Mouse (Mus musculus) midbrain, embryonic 14.5 days (tissue): ENCODE measurements around the gene Samd13. TPM values are rescaled to one million over a fixed set of nuclear protein-coding genes. Genes with fewer than 3 reads are reported as not detected.

Experiments
- ATAC-seq: fragments of 200-750 bp; cut with Nextera tagmentation; 2 replicates; pipeline ENCODE4 v1.8.0; 2017; ENCODE audit warnings: moderate number of reproducible peaks, moderate library complexity; ENCODE audit not compliant: low FRiP score, low TSS enrichment
- DNase-seq: peaks from one replicate; pipeline ENCODE4 v3.0.0-alpha.2; 2015
- H3K27ac ChIP-seq: fragments of 300-500 bp; sonication (generic); replicated peaks from 2 replicates; pipeline ENCODE4 v1.5.1; 2014; ENCODE audit warnings: mild to moderate bottlenecking, low read depth, low read length, moderate library complexity
- H3K27me3 ChIP-seq: fragments of 300-500 bp; sonication (generic); 2 replicates; pipeline ENCODE4 v1.6.1; 2014; ENCODE audit warnings: low read length, control low read depth, mixed read lengths; ENCODE audit not compliant: control insufficient read depth, insufficient read depth
- H3K36me3 ChIP-seq: fragments of 300-500 bp; sonication (generic); 2 replicates; pipeline ENCODE4 v1.6.1; 2014; ENCODE audit warnings: low read length, control low read depth; ENCODE audit not compliant: control insufficient read depth, insufficient read depth
- H3K4me1 ChIP-seq: fragments of 300-500 bp; sonication (generic); 2 replicates; pipeline ENCODE4 v1.6.1; 2014; ENCODE audit warnings: mild to moderate bottlenecking, antibody characterized with exemption, low read length, control low read depth; ENCODE audit not compliant: control insufficient read depth, insufficient read depth
- H3K4me2 ChIP-seq: fragments of 300-500 bp; sonication (generic); 2 replicates; pipeline ENCODE4 v1.6.1; 2014; ENCODE audit warnings: mild to moderate bottlenecking, low read length, moderate library complexity
- H3K4me3 ChIP-seq: fragments of 300-500 bp; sonication (generic); replicated peaks from 2 replicates; pipeline ENCODE4 v1.5.1; 2014; ENCODE audit warnings: low read depth, low read length
- H3K9ac ChIP-seq: fragments of 300-500 bp; sonication (generic); replicated peaks from 2 replicates; pipeline ENCODE4 v1.6.1; 2014; ENCODE audit warnings: mild to moderate bottlenecking, low read length, moderate library complexity
- H3K9me3 ChIP-seq: fragments of 300-500 bp; sonication (generic); 2 replicates; pipeline ENCODE4 v1.6.1; 2016; ENCODE audit warnings: low read length, control low read depth, mixed read lengths; ENCODE audit not compliant: control insufficient read depth
- WGBS: fragments of 180-500 bp; shearing (Covaris S2); extraction: QIAGEN DNeasy Blood & Tissue Kit; methylation state at CpG from one replicate; pipeline ENCODE4 v1.1.7; 2014; 5-methylcytosine and 5-hydroxymethylcytosine counted together
- polyA plus RNA-seq: library from polyadenylated mRNA; unstranded; fragments of >200 nt; fragmentation: Nextera tagmentation; extraction: Ambion mirVana; gene quantifications from 2 replicates; pipeline ENCODE4 v1.2.1, GENCODE M21; 2014

Samd13 gene
- polyA plus RNA-seq, 1 experiment from 2014 or later, result not detected

GRCm38 (mm10) chr3:146616533-146617283, 68.7 kb downstream of the Samd13 start:
- H3K4me1 ChIP-seq, result no peaks in the 10 kb centered on the region
- H3K4me2 ChIP-seq, result no peak overlapping the region
- H3K27me3 ChIP-seq, result no peaks in the 10 kb centered on the region
- H3K27ac ChIP-seq, result no peak overlapping the region
- H3K9me3 ChIP-seq, result no peaks in the 10 kb centered on the region
- ATAC-seq (no peak), DNase-seq (no peak)
- WGBS, result 72% methylated on average over 5 of the region's 5 CpGs
- H3K9ac ChIP-seq, result no peak overlapping the region
- H3K4me3 ChIP-seq, result no peak overlapping the region
- no peaks in the 10 kb centered on the region for H3K36me3 ChIP-seq

- Histone ChIP-seq H3K36me3 (no peaks in the 10 kb centered on the region), H3K27me3 (no peaks in the 10 kb centered on the region), H3K4me3 (no peak within 1 kb of the TSS), H3K4me1 (no peaks in the 10 kb centered on the region), H3K27ac (no peak within 1 kb of the TSS), H3K4me2 (no peak within 1 kb of the TSS), H3K9me3 (no peaks in the 10 kb centered on the region), H3K9ac (no peak within 1 kb of the TSS)
- no peak for DNase-seq
- no peak for ATAC-seq
- WGBS, result 92% methylated on average over 4 of the region's 4 CpGs
These were observed 69.9 kb downstream of the Samd13 start, which contains the start of gene Dnase2b for GRCm38 (mm10) chr3:146615496-146615895. Gene Dnase2b, minus strand, starts transcription at chr3:146615596.

- Histone ChIP-seq H3K9me3 (no peaks in the 10 kb centered on the region), H3K4me1 (peaks cover 8% of the 10 kb centered on the region; the same call in 1 of the 2 replicates), H3K4me3 (no peak overlapping the region), H3K27me3 (no peaks in the 10 kb centered on the region), H3K9ac (no peak overlapping the region), H3K4me2 (no peak overlapping the region), H3K27ac (no peak overlapping the region), H3K36me3 (no peaks in the 10 kb centered on the region)
- DNase-seq, result no peak
- no peak for ATAC-seq
- WGBS, result 95% methylated on average over 4 of the region's 4 CpGs
These were observed 73.6 kb downstream of the Samd13 start for GRCm38 (mm10) chr3:146611821-146612220.

- 78% methylated on average over 4 of the region's 4 CpGs for WGBS
- H3K4me1 ChIP-seq, result peaks cover 8% of the 10 kb centered on the region; the same call in 1 of the 2 replicates
- ATAC-seq (no peak), DNase-seq (no peak)
- no peak overlapping the region for H3K27ac ChIP-seq
- H3K9ac ChIP-seq, result no peak overlapping the region
- no peak overlapping the region for H3K4me3 ChIP-seq
- H3K4me2 ChIP-seq, result no peak overlapping the region
- no peaks in the 10 kb centered on the region for H3K36me3 ChIP-seq
- no peaks in the 10 kb centered on the region for H3K9me3 ChIP-seq
- no peaks in the 10 kb centered on the region for H3K27me3 ChIP-seq
These were observed 74.1 kb downstream of the Samd13 start for GRCm38 (mm10) chr3:146611261-146611660.

- H3K27me3 ChIP-seq, result no peaks in the 10 kb centered on the region
- H3K4me3 ChIP-seq, result no peak overlapping the region
- no peak for ATAC-seq
- peaks cover 8% of the 10 kb centered on the region; the same call in 1 of the 2 replicates for H3K4me1 ChIP-seq
- H3K9me3 ChIP-seq, result no peaks in the 10 kb centered on the region
- DNase-seq, result no peak
- no peaks in the 10 kb centered on the region for H3K36me3 ChIP-seq
- H3K4me2 ChIP-seq, result no peak overlapping the region
- WGBS, result 83% methylated on average over 10 of the region's 10 CpGs
- H3K27ac ChIP-seq, result no peak overlapping the region
- no peak overlapping the region for H3K9ac ChIP-seq
These were observed 75.1 kb downstream of the Samd13 start for GRCm38 (mm10) chr3:146610322-146610721.

GRCm38 (mm10) chr3:146607368-146607767, 78.0 kb downstream of the Samd13 start:
- Histone ChIP-seq H3K27ac (no peak overlapping the region), H3K4me3 (no peak overlapping the region), H3K27me3 (no peaks in the 10 kb centered on the region), H3K4me1 (peaks cover 8% of the 10 kb centered on the region; the same call in 1 of the 2 replicates), H3K36me3 (no peaks in the 10 kb centered on the region), H3K4me2 (no peak overlapping the region), H3K9me3 (no peaks in the 10 kb centered on the region), H3K9ac (no peak overlapping the region)
- peak; percentile 70 for DNase-seq
- WGBS, result 10% methylated on average over 1 of the region's 1 CpGs
- peak; percentile 58; the same call in 1 of the 2 replicates for ATAC-seq

GRCm38 (mm10) chr3:146604647-146605046, 80.7 kb downstream of the Samd13 start:
- Histone ChIP-seq H3K27ac (no peak overlapping the region), H3K36me3 (no peaks in the 10 kb centered on the region), H3K9me3 (no peaks in the 10 kb centered on the region), H3K4me1 (peaks cover 8% of the 10 kb centered on the region; the same call in 1 of the 2 replicates), H3K27me3 (no peaks in the 10 kb centered on the region), H3K9ac (no peak overlapping the region), H3K4me3 (no peak overlapping the region), H3K4me2 (no peak overlapping the region)
- WGBS, result 86% methylated on average over 9 of the region's 9 CpGs
- ATAC-seq, result no peak
- no peak for DNase-seq

GRCm38 (mm10) chr3:146602531-146602930, 82.9 kb downstream of the Samd13 start:
- H3K4me2 ChIP-seq, result no peak overlapping the region
- DNase-seq, result no peak
- no peaks in the 10 kb centered on the region for H3K27me3 ChIP-seq
- peaks cover 1% of the 10 kb centered on the region; the same call in 1 of the 2 replicates for H3K4me1 ChIP-seq
- WGBS, result 93% methylated on average over 3 of the region's 3 CpGs
- H3K36me3 ChIP-seq, result no peaks in the 10 kb centered on the region
- no peak overlapping the region for H3K27ac ChIP-seq
- no peak overlapping the region for H3K9ac ChIP-seq
- ATAC-seq, result no peak
- no peaks in the 10 kb centered on the region for H3K9me3 ChIP-seq
- H3K4me3 ChIP-seq, result no peak overlapping the region

GRCm38 (mm10) chr3:146601205-146601604, 84.2 kb downstream of the Samd13 start:
- Histone ChIP-seq H3K27me3 (no peaks in the 10 kb centered on the region), H3K4me1 (no peaks in the 10 kb centered on the region), H3K27ac (no peak overlapping the region), H3K36me3 (no peaks in the 10 kb centered on the region), H3K9ac (no peak overlapping the region), H3K9me3 (no peaks in the 10 kb centered on the region), H3K4me3 (no peak overlapping the region), H3K4me2 (no peak overlapping the region)
- WGBS, result 91% methylated on average over 2 of the region's 2 CpGs
- no peak for ATAC-seq
- DNase-seq, result no peak
